Mouse (Mus musculus): ENCODE data around the gene Fam69b. TPM values are rescaled to one million over a fixed set of nuclear protein-coding genes. Genes with fewer than 3 reads are reported as not detected.

The Fam69b gene
- total RNA-seq, 2 experiments from 2014 or later = 13.8 to 16.8 TPM

GRCm38 (mm10) chr2:26621246-26621645, 7.0 kb upstream of the Fam69b start:
- intact Hi-C loops (cut with DNase I) = no loop called here
- no peak for DNase-seq

GRCm38 (mm10) chr2:26622984-26623383, 5.3 kb upstream of the Fam69b start:
- intact Hi-C loops (cut with DNase I) = no loop called here
- DNase-seq = no peak

- intact Hi-C loops (cut with DNase I) = no loop called here
- no peak for DNase-seq
Observed at GRCm38 (mm10) chr2:26625419-26625818, 2.8 kb upstream of the Fam69b start.

DNA sequence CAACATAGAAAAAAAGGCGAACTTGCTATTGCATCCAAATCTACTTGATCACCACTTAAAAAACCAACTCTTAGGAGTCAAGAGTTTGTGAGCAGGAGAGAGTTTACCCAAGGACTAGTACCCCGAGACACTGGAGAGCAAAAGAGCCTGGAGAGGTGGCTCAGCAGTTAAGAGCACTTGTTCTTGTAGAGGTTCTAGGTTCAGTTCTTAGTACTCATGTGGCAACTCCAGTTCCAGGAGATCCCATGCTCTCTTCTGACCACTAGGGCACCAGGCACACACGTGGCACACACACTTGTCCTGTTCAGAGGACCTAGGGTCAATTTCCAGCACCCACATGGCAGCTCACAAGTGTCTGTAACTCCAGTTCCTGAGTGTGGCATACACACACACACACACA, 2.2 kb upstream of the Fam69b start:
- no peak for DNase-seq
- intact Hi-C loops (cut with DNase I) = no loop called here

DNA sequence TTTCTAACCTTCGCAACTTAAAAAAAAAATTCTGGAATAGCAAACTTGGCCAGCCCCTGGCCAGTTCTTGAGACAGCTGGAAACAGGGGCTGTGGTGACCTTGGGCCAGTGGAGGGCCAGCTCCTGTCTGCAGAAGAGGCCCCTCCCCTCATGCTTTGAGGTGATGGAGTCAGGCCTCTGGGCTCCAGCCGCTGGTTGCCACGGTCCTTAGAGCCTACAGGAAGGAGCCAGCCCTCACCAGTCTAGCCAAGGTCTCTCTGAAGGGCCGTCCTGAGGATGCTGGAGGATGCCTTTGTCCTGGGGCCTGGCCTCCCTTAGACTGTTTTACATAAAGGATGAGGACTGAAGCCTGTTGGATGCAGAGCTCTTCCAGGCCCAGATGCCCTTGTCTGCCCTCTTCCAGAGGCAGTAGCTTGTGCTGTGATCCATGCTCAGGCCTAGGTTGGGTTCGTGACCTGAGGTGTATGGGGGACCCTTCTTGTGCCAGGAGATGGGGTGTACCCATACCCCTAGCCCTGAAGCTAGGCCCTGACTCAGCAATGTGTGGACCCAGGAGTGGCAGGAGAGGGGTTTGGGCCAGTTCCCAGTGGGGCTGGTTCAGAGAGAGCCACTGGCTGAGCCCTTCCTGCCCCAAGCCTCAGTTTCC, 658 bp downstream of the Fam69b start:
- intact Hi-C loops (cut with DNase I) = no loop called here
- no peak for DNase-seq

- intact Hi-C loops (cut with DNase I) = no loop called here
Observed at GRCm38 (mm10) chr2:26632541-26633395, 4.5 kb downstream of the Fam69b start.

DNA sequence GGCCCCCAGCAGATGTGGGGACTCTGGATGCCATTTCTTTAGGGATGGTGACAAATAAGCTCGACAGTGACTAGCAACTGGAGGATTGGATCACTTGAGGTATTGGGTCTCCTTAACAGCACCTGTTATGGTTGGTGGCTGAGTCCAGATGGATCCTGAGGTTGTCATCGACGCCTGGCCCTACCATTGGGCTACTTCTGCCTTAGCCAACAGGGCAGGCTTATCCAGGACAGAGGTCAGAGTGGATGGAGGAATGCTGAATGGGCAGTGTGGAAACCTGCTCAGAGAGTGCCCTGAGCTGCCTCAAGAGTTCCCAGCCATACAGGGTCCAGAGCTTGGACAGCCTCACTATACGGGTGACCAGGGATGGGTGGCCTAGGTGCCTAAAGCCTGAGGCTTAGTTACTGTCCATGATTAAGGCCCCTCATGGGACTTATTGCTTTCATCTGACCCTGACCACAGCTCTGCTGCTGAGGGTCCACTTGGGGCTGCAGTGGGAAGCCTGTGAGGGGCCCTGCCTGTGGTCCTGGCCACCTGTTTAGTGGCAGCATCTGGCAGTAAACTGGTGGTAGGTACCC, 5.8 kb downstream of the Fam69b start:
- no peak for DNase-seq
- intact Hi-C loops (cut with DNase I) = no loop called here

More at GRCm38 (mm10) chr2:26632541-26633395, 4.5 kb downstream of the Fam69b start:
- DNase-seq = no peak

DNA sequence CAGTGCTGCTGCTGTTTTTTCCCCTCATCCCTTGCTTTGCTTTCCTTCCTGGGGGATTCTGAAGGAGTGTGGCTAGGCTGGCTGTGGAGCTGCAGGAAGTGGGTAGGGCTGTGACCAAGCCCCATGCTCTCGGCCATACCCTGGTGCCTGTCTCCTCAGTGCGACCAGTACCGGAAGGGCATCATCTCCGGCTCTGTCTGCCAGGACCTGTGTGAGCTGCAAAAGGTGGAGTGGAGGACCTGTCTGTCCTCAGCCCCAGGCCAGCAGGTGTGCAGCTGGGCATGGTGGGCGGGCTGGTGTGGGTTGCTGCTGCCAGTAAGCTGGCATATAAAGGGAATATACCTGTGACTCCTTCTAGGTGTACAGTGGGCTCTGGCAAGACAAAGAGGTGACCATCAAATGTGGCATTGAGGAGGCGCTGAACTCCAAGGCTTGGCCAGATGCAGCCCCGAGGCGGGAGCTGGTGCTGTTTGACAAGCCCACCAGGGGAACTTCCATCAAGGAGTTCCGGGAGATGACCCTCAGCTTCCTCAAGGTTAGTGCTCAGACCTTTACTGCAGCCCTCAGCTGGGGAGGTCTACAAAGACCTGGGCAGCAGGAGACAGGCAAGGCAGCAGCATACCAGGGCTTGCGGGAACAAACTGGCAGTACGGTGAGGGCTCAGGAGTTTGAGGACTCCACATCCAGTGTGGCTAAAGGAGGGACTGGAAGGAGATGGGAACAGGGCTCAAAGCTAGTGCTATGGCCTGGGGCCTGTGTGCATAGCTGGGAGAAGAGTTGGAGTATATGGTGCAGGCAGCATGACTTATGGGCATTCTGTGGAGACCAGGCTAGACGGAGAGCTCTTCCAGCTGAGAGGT, 6.6 kb downstream of the Fam69b start:
- DNase-seq = peak in 1 of 2 experiments; percentile 40
- intact Hi-C loops (cut with DNase I) = no loop called here

DNA sequence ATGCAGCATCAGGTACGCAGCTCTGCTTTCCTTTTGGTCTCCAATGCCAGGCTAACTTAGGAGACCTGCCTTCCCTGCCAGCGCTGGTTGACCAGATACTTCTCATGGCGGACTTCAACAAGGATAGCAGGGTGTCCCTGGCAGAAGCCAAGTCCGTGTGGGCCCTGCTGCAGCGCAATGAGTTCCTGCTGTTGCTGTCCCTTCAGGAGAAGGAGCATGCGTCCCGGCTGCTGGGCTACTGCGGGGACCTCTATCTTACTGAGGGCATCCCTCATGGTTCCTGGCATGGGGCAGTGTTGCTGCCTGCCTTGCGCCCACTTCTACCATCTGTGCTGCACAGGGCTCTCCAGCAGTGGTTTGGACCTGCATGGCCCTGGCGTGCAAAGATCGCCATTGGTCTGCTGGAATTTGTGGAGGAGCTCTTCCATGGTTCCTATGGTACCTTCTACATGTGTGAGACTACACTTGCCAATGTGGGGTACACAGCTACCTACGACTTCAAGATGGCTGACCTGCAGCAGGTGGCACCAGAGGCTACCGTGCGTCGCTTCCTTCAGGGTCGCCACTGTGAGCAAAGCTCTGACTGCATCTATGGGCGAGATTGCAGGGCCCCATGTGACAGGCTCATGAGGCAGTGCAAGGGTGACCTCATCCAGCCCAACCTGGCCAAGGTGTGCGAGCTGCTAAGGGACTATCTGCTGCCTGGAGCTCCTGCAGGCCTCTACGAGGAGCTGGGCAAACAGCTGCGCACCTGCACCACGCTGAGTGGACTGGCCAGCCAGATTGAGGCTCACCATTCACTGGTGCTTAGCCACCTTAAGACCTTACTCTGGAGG, 7.5 kb downstream of the Fam69b start:
- no peak for DNase-seq
- intact Hi-C loops (cut with DNase I) = no loop called here

DNA sequence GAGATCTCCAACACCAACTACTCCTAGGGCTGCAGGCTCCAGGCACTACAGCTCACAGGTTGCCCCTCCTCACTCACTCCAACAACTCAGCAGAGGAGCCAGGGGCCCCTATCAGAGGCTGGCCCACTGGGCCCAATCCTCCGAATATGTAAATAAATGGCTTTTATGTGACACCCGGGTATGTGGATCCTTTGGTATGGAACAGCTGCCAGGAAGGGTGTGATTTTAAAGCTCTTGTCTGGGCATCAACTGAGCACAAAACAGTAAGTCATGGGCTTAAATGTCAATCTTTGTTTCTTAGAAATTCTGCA, 8.0 kb downstream of the Fam69b start:
- intact Hi-C loops (cut with DNase I) = no loop called here
- DNase-seq = no peak

GRCm38 (mm10) chr2:26637316-26637932, 9.2 kb downstream of the Fam69b start:
- intact Hi-C loops (cut with DNase I) = no loop called here
- DNase-seq = no peak

DNA sequence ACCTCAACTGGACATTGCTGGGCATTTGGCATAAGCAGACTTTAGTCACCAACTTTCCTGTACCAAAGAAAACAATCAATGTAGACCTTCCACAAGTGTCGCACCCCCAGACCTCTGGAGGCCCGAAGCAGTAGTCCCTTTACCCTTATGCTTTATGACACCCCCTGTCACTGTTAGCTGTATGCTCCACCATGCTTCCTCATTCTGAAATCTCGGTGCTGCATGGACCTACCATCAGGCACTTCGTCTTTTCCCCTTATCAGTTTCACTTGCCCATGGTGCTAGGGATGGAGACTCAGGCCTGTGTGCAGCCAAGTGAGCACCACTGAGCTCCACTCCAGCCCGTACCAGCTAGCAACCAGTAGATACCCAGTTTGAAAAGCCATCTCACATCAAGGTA, 9.8 kb downstream of the Fam69b start:
- intact Hi-C loops (cut with DNase I) = no loop called here
- DNase-seq = no peak

GRCm38 (mm10) chr2:26638572-26638971, 10.3 kb downstream of the Fam69b start:
- intact Hi-C loops (cut with DNase I) = no loop called here
- DNase-seq = no peak

DNA sequence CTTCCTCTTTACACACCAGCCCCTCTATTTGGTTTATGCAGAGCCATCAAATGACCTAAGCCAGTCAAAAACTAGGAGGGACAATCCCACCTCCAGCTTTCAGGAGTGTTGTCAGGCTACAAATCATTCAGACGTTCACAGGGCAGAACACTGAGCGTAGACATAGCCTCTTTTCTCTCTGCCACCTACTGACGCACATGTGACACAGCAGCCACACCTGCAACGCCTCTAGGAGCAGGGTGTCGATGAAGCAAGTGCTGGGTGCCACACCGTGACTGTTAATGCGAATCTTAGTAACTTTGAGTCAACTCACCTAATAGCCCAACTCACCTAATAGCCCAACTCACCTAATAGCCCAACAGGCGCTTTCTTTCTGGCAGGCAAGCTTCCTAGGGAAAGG, 10.8 kb downstream of the Fam69b start:
- intact Hi-C loops (cut with DNase I) = no loop called here
- DNase-seq = peak; percentile 57 to 72

DNA sequence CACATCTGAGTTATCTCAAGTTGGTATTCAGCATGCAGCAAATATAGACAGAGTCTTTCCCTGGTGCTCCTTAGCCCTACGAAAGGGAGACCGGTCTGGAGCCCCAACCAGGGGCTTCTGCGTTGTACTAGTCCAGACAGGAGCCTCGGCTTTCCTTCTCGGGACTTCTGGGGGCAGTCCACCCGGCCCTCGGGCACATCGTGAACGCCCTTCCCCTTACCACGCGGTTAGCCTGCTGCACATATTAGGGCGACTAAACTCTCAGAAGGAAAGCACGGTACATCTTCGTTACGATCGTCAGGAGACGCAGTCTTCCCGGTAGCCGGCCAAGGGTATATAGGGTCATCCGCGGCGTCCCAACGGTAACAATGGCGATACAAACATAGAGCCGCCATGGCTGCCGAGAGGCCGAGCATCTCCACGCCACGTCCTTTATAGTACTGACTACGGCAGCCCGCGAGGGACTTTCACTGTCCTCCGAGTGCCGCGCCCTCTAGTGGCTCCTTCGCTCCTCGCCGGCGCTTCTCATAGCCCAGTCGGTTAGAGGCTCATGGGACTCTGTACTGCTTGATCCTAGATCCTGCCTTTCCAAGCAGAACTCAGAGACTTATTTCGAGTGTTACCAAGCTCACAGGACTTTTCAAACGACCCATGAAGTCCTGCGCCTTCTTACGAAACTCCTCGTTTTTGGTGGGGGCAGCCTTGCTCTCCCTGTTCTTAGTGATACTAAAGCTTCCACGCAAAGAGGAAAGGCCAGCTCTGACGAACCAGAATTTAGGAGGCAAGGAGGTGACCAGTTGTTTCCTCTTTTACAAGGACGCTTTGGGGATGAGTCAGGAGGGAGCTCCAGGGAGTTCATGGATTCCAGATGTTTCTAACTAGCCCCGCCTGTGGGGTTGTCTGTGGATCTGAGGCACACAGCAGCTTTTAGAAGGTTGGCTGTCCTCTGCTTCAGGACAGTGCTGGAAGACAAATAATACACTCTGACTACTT, 11.9 kb downstream of the Fam69b start:
- peak; percentile 98 to 100 for DNase-seq
- intact Hi-C loops (cut with DNase I) = loop anchor here (1.0 to 10.0 kb wide), 2 partner anchors 37 to 265 kb away; partner anchors contain the start of gene Surf6

DNA sequence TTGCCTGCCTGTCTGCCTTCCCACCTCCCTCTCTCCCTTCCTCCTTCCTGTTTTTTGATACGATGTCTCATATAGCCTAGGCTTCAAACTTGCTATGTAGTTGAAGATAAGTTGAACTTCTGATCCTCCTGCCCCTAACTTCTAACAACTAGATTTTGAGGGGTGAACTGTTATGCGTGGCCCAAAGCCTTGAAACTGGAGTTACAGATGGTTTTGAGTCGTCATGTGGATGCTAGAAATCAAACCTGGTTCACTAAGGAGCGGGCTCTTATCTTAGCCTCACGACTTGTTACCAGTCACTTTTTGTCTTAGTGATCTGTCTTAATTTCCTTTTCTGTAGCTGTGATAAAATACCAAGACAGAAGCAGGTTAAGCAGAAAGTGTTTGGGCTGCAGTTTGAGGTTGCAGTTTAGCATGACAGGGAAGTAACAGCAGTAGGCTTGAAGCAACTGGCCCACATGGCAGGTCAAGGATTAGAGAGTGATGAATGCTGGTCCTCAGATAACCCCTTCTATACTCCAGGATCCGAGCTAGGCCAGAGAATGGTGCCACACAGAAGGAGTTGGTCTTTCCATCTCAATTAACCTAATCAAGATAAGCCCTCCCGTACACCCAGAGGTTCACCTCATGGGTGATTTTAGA, 12.9 kb downstream of the Fam69b start:
- intact Hi-C loops (cut with DNase I) = loop anchor here (1.0 to 10.0 kb wide), 2 partner anchors 9 to 264 kb away; partner anchors contain the start of gene Surf6
- DNase-seq = no peak

- peak in 1 of 2 experiments; percentile 44 for DNase-seq
- intact Hi-C loops (cut with DNase I) = loop anchor here (10.0 kb wide), 1 partner anchor 261 kb away; the partner anchor contains the start of gene Surf6
Observed at GRCm38 (mm10) chr2:26643942-26644341, 15.7 kb downstream of the Fam69b start.

Measured in heart, postnatal 10 days (tissue).